In genomic region chr14:80237552-80237951, GRCm38 (mm10) we compare ENCODE assay signal across 16 mouse cellular contexts.
DNase-seq lines count a peak whose midpoint lies in the region.
"Had no signal": no experiment of that assay in that cellular context is flagged by ENCODE, and none has a peak within 500 bp of the region (broad histone marks: within the 10 kb centered on the region; RNA-seq: fewer than 3 reads in every experiment).

No protein-coding gene starts in this region.

- intact Hi-C loops in left cerebral cortex, postnatal 14 days (cut with DNase I) = no loop called here
- intact Hi-C loops in left cerebral cortex, postnatal 4 days (cut with DNase I) = no loop called here

- peak; percentile 22 to 23 for DNase-seq in cerebellum, postnatal 25 days
- no peak for DNase-seq in cerebellum, adult 18-20 months
- DNase-seq in layer of hippocampus, adult 11-12 months (ENCODE audit: low spot score) = peak; percentile 39
- no peak for DNase-seq in layer of hippocampus, postnatal 25 days (ENCODE audit: extremely low spot score in 1 of 2, low spot score in 1 of 2)
- DNase-seq in left cerebral cortex, postnatal 14 days (ENCODE audit: low spot score in 2 of 2) = peak; percentile 36 to 50
- DNase-seq in left cerebral cortex, postnatal 4 days = no peak
- peak; percentile 45 for DNase-seq in right cerebral cortex, postnatal 25 days
- no peak for DNase-seq in adrenal gland, postnatal 14 days
- DNase-seq: adrenal gland, adult 8-10 months; B cell, adult 2 months; cerebellum, adult 11-12 months; cerebellum, adult 9-11 months; embryo, embryonic 11 days; gastrocnemius, postnatal 10 days; heart, adult 18-20 months; heart, postnatal 10 days had no signal

Comparison
In these comparisons a context has a peak if more than half of its experiments do, and no peak if none do; other contexts are left out.
1. DNase-seq: peak in cerebellum, postnatal 25 days (2 of 2), layer of hippocampus, adult 11-12 months (single experiment), left cerebral cortex, postnatal 14 days (2 of 2) and right cerebral cortex, postnatal 25 days (single experiment); none in cerebellum, adult 18-20 months (0 of 2), layer of hippocampus, postnatal 25 days (0 of 2), left cerebral cortex, postnatal 4 days (single experiment) and adrenal gland, postnatal 14 days (single experiment).